Mouse (Mus musculus) MEL (cell line): ENCODE measurements around the gene Ahcyl1.

ENCODE experiments used
- CHD1 ChIP-seq: IDR thresholded peaks from 2 replicates; pipeline ENCODE4 v1.6.1; 2012; ENCODE audit warnings: low read depth, mild to moderate bottlenecking, inconsistent platforms, low read length, improper control_type of control experiment
- CHD2 ChIP-seq: IDR thresholded peaks from 2 replicates; pipeline ENCODE4 v1.6.1; 2011; ENCODE audit warnings: low read length, improper control_type of control experiment
- CTCF ChIP-seq, 3 experiments: IDR thresholded peaks in 2 of 3; conservative IDR thresholded peaks in 1 of 3; 2 replicates each; pipeline ENCODE4 v1.5.1; 2011 to 2012; ENCODE audit warnings: low read length in 3 of 3, low read depth in 2 of 3, mild to moderate bottlenecking in 2 of 3, improper control_type of control experiment in 1 of 3, inconsistent platforms in 1 of 3, mixed read lengths in 1 of 3, moderate library complexity in 1 of 3; ENCODE audit not compliant: control insufficient read depth in 1 of 3, insufficient read depth in 1 of 3, poor library complexity in 1 of 3, severe bottlenecking in 1 of 3
- ETS1 ChIP-seq: IDR thresholded peaks from 2 replicates; pipeline ENCODE4 v1.6.1; 2012; ENCODE audit warnings: low read depth, mild to moderate bottlenecking, inconsistent platforms, low read length, improper control_type of control experiment, moderate library complexity
- GATA1 ChIP-seq: IDR thresholded peaks from 2 replicates; pipeline ENCODE4 v1.6.1; 2011; ENCODE audit warnings: low read depth, low read length, improper control_type of control experiment
- SMC3 ChIP-seq: IDR thresholded peaks from 2 replicates; pipeline ENCODE4 v1.6.1; 2011; ENCODE audit warnings: low read depth, low read length, improper control_type of control experiment
- UBTF ChIP-seq: IDR thresholded peaks from 2 replicates; pipeline ENCODE4 v1.6.1; 2012; ENCODE audit warnings: low read depth, mild to moderate bottlenecking, inconsistent platforms, low read length, improper control_type of control experiment, moderate library complexity, borderline replicate concordance; ENCODE audit not compliant: insufficient read depth
- ZKSCAN1 ChIP-seq: IDR thresholded peaks from 2 replicates; pipeline ENCODE4 v1.6.1; 2012; ENCODE audit warnings: low read depth, mild to moderate bottlenecking, inconsistent platforms, low read length, improper control_type of control experiment, moderate library complexity

DNA sequence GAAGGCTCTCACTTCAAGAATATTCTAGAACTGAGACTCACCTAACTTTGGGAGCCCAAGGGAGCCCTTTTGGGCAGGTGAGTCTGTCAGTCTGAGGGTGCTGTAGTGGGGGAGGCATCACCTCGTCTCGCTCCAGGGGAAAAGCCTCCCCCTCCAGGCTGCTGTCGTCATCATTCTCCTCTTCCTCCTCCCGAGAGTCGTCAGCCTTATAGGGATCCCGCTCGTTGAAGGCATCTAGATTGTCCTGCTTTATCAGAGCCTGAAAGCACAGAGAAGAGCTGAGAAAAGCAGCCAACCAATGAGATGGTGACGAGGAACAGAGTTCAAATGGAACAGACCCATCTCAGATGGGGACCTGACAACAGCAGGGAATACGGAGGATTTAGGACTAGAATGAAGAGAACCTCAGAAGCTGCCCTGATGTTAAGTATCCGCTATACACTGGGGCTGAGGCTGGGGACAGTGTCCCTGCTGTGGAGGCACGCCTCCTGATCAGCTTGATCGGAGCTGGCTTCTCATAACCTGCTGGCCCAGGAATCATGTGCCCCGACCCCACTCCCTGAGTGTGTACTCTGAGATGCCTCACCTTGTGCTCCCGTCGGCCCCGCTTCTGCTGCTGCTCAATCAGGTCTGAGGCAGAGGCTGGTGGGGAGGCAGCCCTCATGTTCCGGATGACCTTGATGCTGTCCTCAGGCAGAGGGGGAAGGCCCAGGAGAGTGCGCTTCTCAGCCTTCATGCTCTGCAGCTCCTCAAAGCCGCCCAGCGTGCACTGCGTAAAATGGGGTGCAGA, 74.9 kb downstream of the Ahcyl1 start:
- TF ChIP-seq SMC3 (no peak), ETS1 (no peak), UBTF (no peak), CHD2 (no peak), GATA1 (no peak), CTCF (IDR thresholded peaks at IDR 0.05 in 2 of 3, conservative IDR thresholded peaks at IDR 0.05 in 1 of 3; ENCODE audit: control insufficient read depth in 1 of 3, insufficient read depth in 1 of 3, low read depth in 2 of 3, low read length in 3 of 3, poor library complexity in 1 of 3, severe bottlenecking in 1 of 3) (no peak), ZKSCAN1 (no peak), CHD1 (no peak)
